Mouse (Mus musculus) thymus, adult 2 months (tissue): ENCODE results near the gene Paqr3. TPM values are rescaled to one million over a fixed set of nuclear protein-coding genes. Genes with fewer than 3 reads are reported as not detected.

Source experiments
- DNase-seq: peaks from one replicate; pipeline ENCODE4 v3.0.0; 2021
- H3K27ac ChIP-seq: fragments of 200-500 bp; 2 replicates; pipeline ENCODE4 v1.5.1; 2012; ENCODE audit warnings: low read length, control low read depth; ENCODE audit not compliant: control insufficient read depth, insufficient read depth
- H3K27me3 ChIP-seq: fragments of 200-500 bp; 2 replicates; pipeline ENCODE4 v1.6.1; 2012; ENCODE audit warnings: mild to moderate bottlenecking, low read length, moderate library complexity, mixed read lengths; ENCODE audit not compliant: control insufficient read depth, insufficient read depth
- H3K36me3 ChIP-seq: fragments of 200-500 bp; 2 replicates; pipeline ENCODE4 v1.6.1; 2012; ENCODE audit warnings: mild to moderate bottlenecking, low read length, moderate library complexity; ENCODE audit not compliant: control insufficient read depth, insufficient read depth
- H3K4me1 ChIP-seq: fragments of 200-500 bp; replicated peaks from 2 replicates; pipeline ENCODE4 v1.6.1; 2012; ENCODE audit warnings: low read length; ENCODE audit not compliant: control insufficient read depth, insufficient read depth
- H3K4me3 ChIP-seq: fragments of 200-500 bp; 2 replicates; pipeline ENCODE4 v1.5.1; 2012; ENCODE audit warnings: mild to moderate bottlenecking, low read length, control low read depth, moderate library complexity; ENCODE audit not compliant: control insufficient read depth, insufficient read depth
- CTCF ChIP-seq: fragments of 200-500 bp; IDR thresholded peaks from 2 replicates; pipeline ENCODE4 v1.5.1; 2012; ENCODE audit warnings: mild to moderate bottlenecking, control low read depth, low read length, moderate library complexity, borderline replicate concordance; ENCODE audit not compliant: control insufficient read depth, poor library complexity, insufficient read depth; ENCODE audit errors: extremely low read depth
- POLR2A ChIP-seq: fragments of 200-500 bp; IDR thresholded peaks from 2 replicates; pipeline ENCODE4 v1.6.1; 2012; ENCODE audit warnings: mild to moderate bottlenecking, low read length, control low read depth, moderate library complexity; ENCODE audit not compliant: control insufficient read depth, poor library complexity, insufficient read depth; ENCODE audit errors: extremely low read depth
- WGBS: fragments of 180-500 bp; shearing (Covaris S2); methylation state at CpG from one replicate; pipeline ENCODE4 v1.1.7; 2018; 5-methylcytosine and 5-hydroxymethylcytosine counted together
- polyA plus RNA-seq: library from polyadenylated mRNA; depleted of rRNA; stranded (reverse); fragments of >200 nt; gene quantifications from 2 replicates; pipeline ENCODE4 v1.2.3, GENCODE M21; 2012

The Paqr3 gene
- polyA plus RNA-seq, 1 experiment: 3.3 TPM

DNA sequence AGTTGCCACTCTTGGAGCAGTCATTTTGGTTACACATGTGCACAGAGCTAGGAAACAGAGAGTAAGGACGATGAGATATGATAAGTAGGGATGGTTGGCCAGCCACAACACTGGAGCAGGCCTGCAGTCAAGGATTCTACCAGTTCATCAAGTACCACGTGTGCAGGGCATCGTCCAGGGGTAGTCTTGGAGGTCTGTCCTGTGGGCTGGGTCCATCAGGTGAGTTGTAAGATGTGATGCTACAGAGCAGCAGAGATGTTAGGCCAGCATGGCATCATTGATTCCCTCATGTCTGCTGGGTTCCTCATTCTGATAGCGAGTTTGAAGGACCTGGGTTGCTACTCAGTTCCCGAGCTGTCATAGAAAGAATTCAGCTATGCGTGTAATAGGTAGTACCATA lies 26.3 kb downstream of the Paqr3 start:
- Histone ChIP-seq H3K27me3 (no peaks in the 10 kb centered on the region), H3K27ac (no peak overlapping the region), H3K36me3 (peaks cover 33% of the 10 kb centered on the region), H3K4me3 (no peak overlapping the region), H3K4me1 (no peaks in the 10 kb centered on the region)
- TF ChIP-seq POLR2A (no peak), CTCF (no peak)
- WGBS: 98% methylated on average over 6 of the region's 6 CpGs
- no peak for DNase-seq

DNA sequence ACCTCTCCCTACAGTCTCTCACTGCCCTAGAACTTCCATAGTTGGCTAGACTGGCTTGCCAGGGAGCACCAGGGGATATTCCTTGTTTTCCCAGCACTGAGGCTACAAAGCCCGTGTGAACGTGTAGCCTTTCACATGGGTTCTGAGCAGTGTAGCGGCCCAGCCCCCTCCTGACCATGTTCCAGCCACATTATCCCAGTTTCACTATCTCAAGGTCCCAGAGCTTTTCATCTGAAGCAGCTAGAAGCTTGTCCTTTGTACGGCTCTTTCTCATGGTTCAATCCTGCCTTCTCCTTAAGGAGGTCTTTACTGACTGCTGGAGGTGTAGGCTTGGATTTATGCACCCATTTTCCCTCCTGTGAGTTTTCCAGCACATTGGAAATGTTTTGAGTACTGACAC lies 26.9 kb downstream of the Paqr3 start:
- Histone ChIP-seq H3K27ac (no peak overlapping the region), H3K36me3 (peaks cover 33% of the 10 kb centered on the region), H3K4me1 (no peaks in the 10 kb centered on the region), H3K27me3 (no peaks in the 10 kb centered on the region), H3K4me3 (no peak overlapping the region)
- TF ChIP-seq CTCF: no peak
- TF ChIP-seq POLR2A: no peak
- no peak for DNase-seq
- WGBS: 96% methylated on average over 4 of the region's 4 CpGs

DNA sequence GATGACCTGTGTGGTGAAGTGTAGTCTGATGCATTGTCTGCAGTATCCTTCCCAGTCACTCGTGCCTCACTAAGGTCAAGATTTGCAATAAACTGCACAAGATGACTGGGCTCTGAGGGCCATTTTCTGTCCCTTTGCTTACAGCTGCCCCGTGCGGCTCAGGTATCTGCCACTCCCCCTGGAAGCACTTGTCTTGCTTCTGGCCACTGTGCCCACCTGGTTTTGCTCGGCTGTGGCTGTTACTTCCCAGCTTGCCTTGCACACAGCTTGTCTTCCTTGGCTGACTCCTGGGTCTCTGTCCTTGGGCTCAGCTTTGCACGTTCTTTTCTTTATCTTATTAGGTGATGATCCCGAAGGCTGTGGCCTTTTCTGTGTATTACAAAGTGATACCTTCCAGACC lies 27.7 kb downstream of the Paqr3 start:
- Histone ChIP-seq H3K4me3 (no peak overlapping the region), H3K4me1 (no peaks in the 10 kb centered on the region), H3K36me3 (peaks cover 27% of the 10 kb centered on the region), H3K27me3 (no peaks in the 10 kb centered on the region), H3K27ac (no peak overlapping the region)
- no peak for DNase-seq
- WGBS: 95% methylated on average over 6 of the region's 6 CpGs
- no peak for TF ChIP-seq CTCF
- no peak for TF ChIP-seq POLR2A

- WGBS: 91% methylated on average over 3 of the region's 3 CpGs
- TF ChIP-seq CTCF (no peak), POLR2A (no peak)
- no peak for DNase-seq
Measured at GRCm38 (mm10) chr5:97081481-97081880, 29.9 kb downstream of the Paqr3 start.

DNA sequence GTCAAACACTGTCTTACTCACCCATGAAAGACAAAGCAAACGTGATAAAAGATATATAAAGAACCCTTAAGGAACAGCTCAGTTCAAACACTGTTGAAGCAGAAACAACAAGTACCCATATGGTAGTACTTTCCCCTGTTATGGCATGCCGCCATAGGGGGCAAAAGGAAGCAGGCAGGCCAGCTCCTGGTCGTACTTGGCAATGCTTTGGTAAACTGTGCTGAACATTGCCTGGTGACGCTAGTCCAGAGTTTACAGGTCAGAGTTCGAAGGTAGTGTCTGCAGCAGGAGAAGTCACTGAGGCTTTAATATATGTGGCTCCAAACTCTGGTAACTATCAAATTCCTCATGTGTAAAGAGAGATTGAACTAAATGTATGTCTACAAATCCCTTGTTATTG lies 32.8 kb downstream of the Paqr3 start:
- H3K4me3 ChIP-seq: no peak overlapping the region
- no peak for DNase-seq
- no peak overlapping the region for H3K27ac ChIP-seq
- H3K27me3 ChIP-seq: no peaks in the 10 kb centered on the region
- TF ChIP-seq CTCF: no peak
- TF ChIP-seq POLR2A: no peak
- 77% methylated on average over 5 of the region's 5 CpGs for WGBS
- no peaks in the 10 kb centered on the region for H3K4me1 ChIP-seq
- peaks cover 14% of the 10 kb centered on the region for H3K36me3 ChIP-seq

More at GRCm38 (mm10) chr5:97081481-97081880, 29.9 kb downstream of the Paqr3 start:
- Histone ChIP-seq H3K27ac (no peak overlapping the region), H3K27me3 (no peaks in the 10 kb centered on the region), H3K4me3 (no peak overlapping the region), H3K36me3 (peaks cover 8% of the 10 kb centered on the region), H3K4me1 (no peaks in the 10 kb centered on the region)

GRCm38 (mm10) chr5:97077676-97078075 lies 33.7 kb downstream of the Paqr3 start:
- 97% methylated on average over 7 of the region's 7 CpGs for whole genome bisulfite sequencing

DNA sequence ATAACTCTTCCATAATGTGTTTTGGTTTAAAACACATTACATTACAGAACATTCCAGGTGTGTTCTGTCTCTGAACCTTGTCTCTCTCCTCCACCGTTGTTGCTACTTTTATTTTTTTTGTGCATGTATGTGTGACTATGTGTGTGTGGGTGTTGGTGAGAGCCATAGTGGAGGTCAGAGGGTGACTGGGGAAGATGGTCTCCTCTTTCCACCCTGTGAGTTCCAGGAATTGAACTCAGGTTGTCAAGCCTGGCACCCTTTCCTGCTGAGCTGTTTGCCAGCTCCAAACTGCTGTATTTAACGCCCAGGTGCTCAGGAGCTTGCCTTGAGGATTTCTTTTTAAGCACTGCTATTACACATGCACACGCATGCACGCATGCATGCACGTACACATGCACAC lies 35.2 kb downstream of the Paqr3 start:
- H3K27ac ChIP-seq: no peak overlapping the region
- 97% methylated on average over 5 of the region's 5 CpGs for WGBS
- no peak for DNase-seq

More at GRCm38 (mm10) chr5:97077676-97078075, 33.7 kb downstream of the Paqr3 start:
- Histone ChIP-seq H3K4me3 (no peak overlapping the region), H3K27me3 (no peaks in the 10 kb centered on the region), H3K4me1 (no peaks in the 10 kb centered on the region), H3K36me3 (peaks cover 14% of the 10 kb centered on the region), H3K27ac (no peak overlapping the region)
- TF ChIP-seq POLR2A: no peak
- no peak for TF ChIP-seq CTCF
- DNase-seq: no peak

GRCm38 (mm10) chr5:97075476-97076151 lies 35.8 kb downstream of the Paqr3 start:
- no peaks in the 10 kb centered on the region for H3K27me3 ChIP-seq
- H3K27ac ChIP-seq: no peak overlapping the region
- WGBS: 89% methylated on average over 11 of the region's 11 CpGs
- no peaks in the 10 kb centered on the region for H3K4me1 ChIP-seq
- no peak for TF ChIP-seq CTCF
- H3K4me3 ChIP-seq: no peak overlapping the region
- H3K36me3 ChIP-seq: peaks cover 15% of the 10 kb centered on the region
- no peak for DNase-seq

More for the DNA sequence above, 35.2 kb downstream of the Paqr3 start:
- no peaks in the 10 kb centered on the region for H3K4me1 ChIP-seq
- H3K27me3 ChIP-seq: no peaks in the 10 kb centered on the region
- no peak overlapping the region for H3K4me3 ChIP-seq
- peaks cover 14% of the 10 kb centered on the region for H3K36me3 ChIP-seq
- TF ChIP-seq CTCF (no peak), POLR2A (no peak)
